Mouse (Mus musculus) liver, embryonic 14.5 days (tissue): Measurements from ENCODE around the gene Calml3.

Experiments used
- CTCF ChIP-seq: IDR thresholded peaks from 2 replicates; pipeline ENCODE4 v1.5.1; 2016; ENCODE audit warnings: antibody characterized with exemption, low read depth, control low read depth
- EP300 ChIP-seq: IDR thresholded peaks from 2 replicates; pipeline ENCODE4 v1.6.1; 2016; ENCODE audit warnings: antibody characterized with exemption, low read depth

- no peak for TF ChIP-seq CTCF
- no peak for TF ChIP-seq EP300
Observed at GRCm38 (mm10) chr13:3789531-3789930, 14.6 kb downstream of the Calml3 start.
